Mouse (Mus musculus) limb, embryonic 15.5 days (tissue): ENCODE data around the gene Dnajc13. TPM values are rescaled to one million over a fixed set of nuclear protein-coding genes. Genes with fewer than 3 reads are reported as not detected.
A peak's percentile ranks its signal among the peaks of the same experiment; 100 is the strongest.

Experiments used
- ATAC-seq: fragments of 200-750 bp; cut with Nextera tagmentation; 2 replicates; pipeline ENCODE4 v1.8.0; 2017; ENCODE audit warnings: low read depth, moderate TSS enrichment; ENCODE audit not compliant: insufficient number of reproducible peaks, low FRiP score, low TSS enrichment
- H3K27ac ChIP-seq: fragments of 300-500 bp; sonication (generic); 2 replicates; pipeline ENCODE4 v1.5.1; 2015; ENCODE audit warnings: moderate library complexity, mild to moderate bottlenecking, inconsistent platforms
- H3K27me3 ChIP-seq: fragments of 300-500 bp; sonication (generic); 2 replicates; pipeline ENCODE4 v1.6.1; 2015; ENCODE audit warnings: inconsistent platforms
- H3K36me3 ChIP-seq: fragments of 300-500 bp; sonication (generic); 2 replicates; pipeline ENCODE4 v1.6.1; 2015; ENCODE audit warnings: inconsistent platforms
- H3K4me1 ChIP-seq: fragments of 300-500 bp; sonication (generic); 2 replicates; pipeline ENCODE4 v1.6.1; 2015; ENCODE audit warnings: inconsistent platforms
- H3K4me2 ChIP-seq: fragments of 300-500 bp; sonication (generic); 2 replicates; pipeline ENCODE4 v1.6.1; 2015; ENCODE audit warnings: mild to moderate bottlenecking, inconsistent platforms
- H3K4me3 ChIP-seq: fragments of 300-500 bp; sonication (generic); 2 replicates; pipeline ENCODE4 v1.5.1; 2015; ENCODE audit warnings: mild to moderate bottlenecking, inconsistent platforms
- H3K9ac ChIP-seq: fragments of 300-500 bp; sonication (generic); 2 replicates; pipeline ENCODE4 v1.6.1; 2015; ENCODE audit warnings: inconsistent platforms
- H3K9me3 ChIP-seq: fragments of 300-500 bp; sonication (generic); 2 replicates; pipeline ENCODE4 v1.6.1; 2016; ENCODE audit warnings: inconsistent platforms
- WGBS: fragments of 180-500 bp; shearing (Covaris S2); methylation state at CpG from one replicate; pipeline ENCODE4 v1.1.7; 2015; 5-methylcytosine and 5-hydroxymethylcytosine counted together
- polyA plus RNA-seq: library from polyadenylated mRNA; unstranded; fragments of >200 nt; fragmentation: Nextera tagmentation; extraction: Ambion mirVana; gene quantifications from 2 replicates; pipeline ENCODE4 v1.2.1, GENCODE M21; 2015

The Dnajc13 gene
- polyA plus RNA-seq: 18.1 and 19.9 TPM in 2 replicates

DNA sequence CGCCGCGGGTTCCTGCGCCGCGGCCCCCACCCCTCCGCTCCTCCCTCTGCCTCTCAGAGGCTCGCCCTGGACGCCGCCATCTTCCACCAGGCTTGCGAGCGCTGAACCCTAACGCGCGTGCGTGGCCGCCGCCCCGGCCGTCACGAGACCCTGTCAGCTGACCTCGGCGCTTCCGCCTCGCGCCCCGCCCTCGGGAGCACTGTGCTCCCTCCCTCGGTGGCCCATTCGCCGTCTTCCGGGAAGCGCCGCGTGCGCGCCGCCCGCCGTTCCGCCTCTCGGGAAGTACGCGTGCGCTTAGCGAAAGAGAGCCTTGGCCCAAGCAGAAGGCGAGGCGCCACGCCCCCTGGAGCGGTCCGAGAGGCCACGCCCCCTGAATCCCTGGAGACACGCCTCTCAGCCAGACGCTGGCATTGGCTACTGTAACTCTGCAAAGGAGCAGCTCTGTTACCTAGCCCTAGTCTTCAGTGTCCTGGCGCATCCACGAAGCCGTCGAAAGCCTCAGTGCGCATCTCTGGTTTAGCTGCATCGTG, at the start of gene Dnajc13:
TSS of gene Dnajc13 (minus strand) at position 108 of the 530 bp plus-strand sequence.
- peak within 1 kb of the TSS; percentile 67 for H3K4me2 ChIP-seq
- no peaks in the 10 kb centered on the region for H3K9me3 ChIP-seq
- peak within 1 kb of the TSS; percentile 91 for H3K27ac ChIP-seq
- peak within 1 kb of the TSS; percentile 100 for H3K4me3 ChIP-seq
- peak; percentile 96 for ATAC-seq
- peaks cover 19% of the 10 kb centered on the region for H3K4me1 ChIP-seq
- peak within 1 kb of the TSS; percentile 90 for H3K9ac ChIP-seq
- H3K36me3 ChIP-seq: no peaks in the 10 kb centered on the region
- WGBS: under 1% methylated on average over 56 of the region's 60 CpGs
- H3K27me3 ChIP-seq: no peaks in the 10 kb centered on the region

DNA sequence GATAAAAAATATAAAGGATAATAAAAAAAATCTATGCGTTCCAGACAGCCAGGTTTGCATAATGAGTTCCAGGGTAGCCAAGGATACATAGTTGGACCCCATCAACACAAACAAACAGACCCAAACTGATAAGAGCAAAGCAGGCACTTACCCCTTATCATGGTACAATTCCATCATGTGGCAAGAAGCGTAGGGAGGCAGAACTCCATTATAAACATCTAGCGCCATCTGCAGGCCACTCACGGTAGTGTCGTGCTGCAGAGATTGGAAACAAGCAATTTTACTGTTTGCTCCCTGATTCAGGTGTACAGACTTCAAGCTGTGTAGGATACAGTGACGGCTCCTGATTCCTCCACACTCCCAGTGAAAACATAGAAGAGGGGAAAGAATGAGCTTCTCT, 44.0 kb upstream of the Dnajc13 start:
- H3K27ac ChIP-seq: no peak overlapping the region
- no peak overlapping the region for H3K9ac ChIP-seq
- no peak for ATAC-seq
- no peak overlapping the region for H3K4me3 ChIP-seq
- no peaks in the 10 kb centered on the region for H3K27me3 ChIP-seq
- WGBS: 16% methylated on average over 6 of the region's 6 CpGs
- H3K36me3 ChIP-seq: no peaks in the 10 kb centered on the region
- H3K9me3 ChIP-seq: no peaks in the 10 kb centered on the region
- no peaks in the 10 kb centered on the region for H3K4me1 ChIP-seq
- no peak overlapping the region for H3K4me2 ChIP-seq

DNA sequence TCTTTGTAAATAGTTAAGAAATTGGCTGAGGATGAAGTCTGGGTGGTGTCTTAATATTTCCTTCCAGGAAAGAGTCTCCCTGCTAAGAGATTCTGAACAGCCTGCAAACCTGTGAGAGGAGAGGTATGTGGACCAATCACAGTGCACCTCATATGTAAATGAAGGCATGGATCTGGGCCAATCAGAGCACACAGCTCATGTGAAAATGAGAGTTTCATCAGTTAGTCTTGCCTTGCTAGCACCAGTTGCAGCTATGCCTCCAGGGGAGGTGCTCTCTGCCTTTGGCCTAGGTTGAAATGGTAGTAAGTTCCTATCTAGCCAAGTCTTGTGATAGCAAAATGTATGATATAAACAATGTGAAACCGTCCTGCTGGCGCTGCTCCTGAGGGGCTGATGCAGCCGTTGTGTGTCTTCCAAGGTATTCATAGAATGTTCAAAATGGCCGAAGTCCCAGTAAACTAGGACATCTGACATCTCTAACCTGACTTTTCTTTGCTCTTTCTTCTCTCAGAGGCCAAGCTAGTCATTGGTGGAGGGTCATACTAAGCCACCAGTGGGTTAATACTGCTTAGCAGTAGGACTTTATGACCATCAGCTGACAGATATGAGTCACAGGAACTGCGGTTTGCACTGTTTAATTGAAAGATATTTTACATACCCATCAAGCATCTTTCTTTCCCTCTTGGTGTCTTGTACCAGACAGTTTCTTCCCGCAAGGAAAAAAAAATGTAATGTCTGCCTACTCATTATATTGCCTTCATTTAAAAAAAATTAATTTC, 42.8 kb upstream of the Dnajc13 start:
- H3K9ac ChIP-seq: no peak overlapping the region
- no peak for ATAC-seq
- no peak overlapping the region for H3K27ac ChIP-seq
- no peaks in the 10 kb centered on the region for H3K27me3 ChIP-seq
- H3K9me3 ChIP-seq: no peaks in the 10 kb centered on the region
- H3K4me2 ChIP-seq: no peak overlapping the region
- H3K4me3 ChIP-seq: no peak overlapping the region
- H3K36me3 ChIP-seq: no peaks in the 10 kb centered on the region
- H3K4me1 ChIP-seq: no peaks in the 10 kb centered on the region
- WGBS: 92% methylated on average over 6 of the region's 6 CpGs

GRCm38 (mm10) chr9:104304800-104305199, 42.1 kb upstream of the Dnajc13 start:
- ATAC-seq: no peak
- no peaks in the 10 kb centered on the region for H3K9me3 ChIP-seq
- no peak overlapping the region for H3K4me3 ChIP-seq
- H3K4me2 ChIP-seq: no peak overlapping the region
- H3K9ac ChIP-seq: no peak overlapping the region
- no peaks in the 10 kb centered on the region for H3K4me1 ChIP-seq
- no peaks in the 10 kb centered on the region for H3K27me3 ChIP-seq
- no peak overlapping the region for H3K27ac ChIP-seq
- 71% methylated on average over 10 of the region's 10 CpGs for WGBS
- no peaks in the 10 kb centered on the region for H3K36me3 ChIP-seq

DNA sequence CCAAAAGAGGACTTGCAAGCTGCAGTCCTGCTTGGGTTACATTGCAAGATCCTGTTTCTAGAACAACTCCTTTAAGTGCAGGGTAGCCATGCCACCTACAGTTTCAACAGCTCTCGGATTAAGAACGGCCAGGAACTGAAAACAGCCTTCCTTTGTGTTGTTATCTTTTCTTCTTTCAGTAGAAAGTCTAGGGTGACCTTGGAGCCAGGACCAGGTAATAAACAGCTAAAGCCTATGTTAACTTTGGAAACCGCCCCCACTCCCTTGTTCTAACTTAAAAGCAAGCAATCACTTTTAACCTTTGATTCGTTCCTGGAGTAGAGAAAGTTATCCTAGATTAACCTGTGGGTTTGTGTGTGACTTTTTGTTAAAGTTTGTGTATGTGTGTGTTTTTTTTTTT, 41.6 kb upstream of the Dnajc13 start:
- no peaks in the 10 kb centered on the region for H3K4me1 ChIP-seq
- H3K9me3 ChIP-seq: no peaks in the 10 kb centered on the region
- no peaks in the 10 kb centered on the region for H3K36me3 ChIP-seq
- no peak for ATAC-seq
- no peaks in the 10 kb centered on the region for H3K27me3 ChIP-seq
- no peak overlapping the region for H3K27ac ChIP-seq
- H3K4me2 ChIP-seq: no peak overlapping the region
- H3K4me3 ChIP-seq: no peak overlapping the region
- 75% methylated on average over 4 of the region's 4 CpGs for WGBS
- no peak overlapping the region for H3K9ac ChIP-seq

DNA sequence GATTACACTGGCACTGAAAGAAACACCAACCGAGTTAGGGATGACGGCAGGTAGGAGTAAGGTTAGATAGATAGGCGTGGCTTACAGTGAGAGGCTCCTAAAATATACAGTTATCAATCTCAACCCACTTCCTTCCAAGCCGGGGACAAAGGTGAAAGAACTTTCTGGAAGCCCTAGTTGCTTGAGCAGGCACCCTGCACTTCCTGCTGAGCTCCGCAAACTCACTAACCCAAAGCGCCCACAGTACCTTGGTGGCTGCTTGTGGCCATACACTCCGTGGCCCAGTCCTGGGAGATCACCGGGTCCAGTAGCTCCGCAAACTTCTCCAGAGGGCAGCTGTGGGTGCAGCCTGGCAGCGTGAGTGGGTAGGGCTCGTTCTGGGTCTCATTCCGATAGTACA, 37.8 kb upstream of the Dnajc13 start:
- 83% methylated on average over 12 of the region's 12 CpGs for WGBS
- H3K27ac ChIP-seq: no peak overlapping the region
- no peak overlapping the region for H3K9ac ChIP-seq
- no peaks in the 10 kb centered on the region for H3K27me3 ChIP-seq
- H3K9me3 ChIP-seq: no peaks in the 10 kb centered on the region
- no peak for ATAC-seq
- no peak overlapping the region for H3K4me3 ChIP-seq
- H3K36me3 ChIP-seq: no peaks in the 10 kb centered on the region
- no peaks in the 10 kb centered on the region for H3K4me1 ChIP-seq
- no peak overlapping the region for H3K4me2 ChIP-seq

DNA sequence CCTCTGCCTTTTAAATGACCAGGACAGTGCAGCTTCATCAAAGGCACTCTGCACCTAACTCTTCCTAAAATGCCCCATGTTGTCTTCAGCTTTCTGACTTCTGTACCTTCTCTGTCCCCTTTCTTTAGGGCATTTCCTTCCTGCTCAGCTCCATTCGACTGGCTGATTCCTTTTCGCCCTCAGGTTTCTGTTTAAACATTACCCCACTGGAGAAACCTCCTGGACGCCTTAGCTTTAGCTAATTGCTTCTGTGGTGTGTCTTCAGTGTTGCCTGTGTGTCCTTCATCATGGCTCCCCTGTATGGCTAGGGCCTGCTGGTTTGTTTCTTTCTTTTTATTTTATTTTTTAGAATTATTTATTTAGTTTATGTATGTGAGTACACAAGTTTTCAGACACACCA, 34.3 kb upstream of the Dnajc13 start:
- no peaks in the 10 kb centered on the region for H3K27me3 ChIP-seq
- no peak overlapping the region for H3K4me2 ChIP-seq
- no peaks in the 10 kb centered on the region for H3K9me3 ChIP-seq
- 73% methylated on average over 3 of the region's 3 CpGs for WGBS
- no peak overlapping the region for H3K27ac ChIP-seq
- H3K36me3 ChIP-seq: no peaks in the 10 kb centered on the region
- no peaks in the 10 kb centered on the region for H3K4me1 ChIP-seq
- no peak for ATAC-seq
- no peak overlapping the region for H3K4me3 ChIP-seq
- H3K9ac ChIP-seq: no peak overlapping the region

GRCm38 (mm10) chr9:104284934-104285333, 22.2 kb upstream of the Dnajc13 start:
- Histone ChIP-seq H3K27ac (no peak overlapping the region), H3K27me3 (no peaks in the 10 kb centered on the region), H3K4me1 (no peaks in the 10 kb centered on the region), H3K9me3 (no peaks in the 10 kb centered on the region), H3K36me3 (no peaks in the 10 kb centered on the region), H3K9ac (no peak overlapping the region), H3K4me3 (no peak overlapping the region), H3K4me2 (no peak overlapping the region)
- ATAC-seq: no peak
- WGBS: 67% methylated on average over 6 of the region's 6 CpGs

GRCm38 (mm10) chr9:104282536-104282935, 19.8 kb upstream of the Dnajc13 start:
- H3K9me3 ChIP-seq: no peaks in the 10 kb centered on the region
- WGBS: 40% methylated on average over 8 of the region's 8 CpGs
- no peak overlapping the region for H3K4me3 ChIP-seq
- no peak overlapping the region for H3K9ac ChIP-seq
- H3K27ac ChIP-seq: no peak overlapping the region
- H3K27me3 ChIP-seq: peaks cover 4% of the 10 kb centered on the region; the same call in 1 of the 2 replicates
- ATAC-seq: no peak
- H3K4me1 ChIP-seq: no peaks in the 10 kb centered on the region
- H3K4me2 ChIP-seq: no peak overlapping the region
- H3K36me3 ChIP-seq: no peaks in the 10 kb centered on the region

- Histone ChIP-seq H3K27ac (no peak overlapping the region), H3K9me3 (no peaks in the 10 kb centered on the region), H3K27me3 (peaks cover 4% of the 10 kb centered on the region; the same call in 1 of the 2 replicates), H3K36me3 (no peaks in the 10 kb centered on the region), H3K4me1 (no peaks in the 10 kb centered on the region), H3K9ac (no peak overlapping the region), H3K4me3 (no peak overlapping the region), H3K4me2 (no peak overlapping the region)
- WGBS: 68% methylated on average over 5 of the region's 5 CpGs
- no peak for ATAC-seq
Measured at GRCm38 (mm10) chr9:104281737-104282136, 19.0 kb upstream of the Dnajc13 start.

DNA sequence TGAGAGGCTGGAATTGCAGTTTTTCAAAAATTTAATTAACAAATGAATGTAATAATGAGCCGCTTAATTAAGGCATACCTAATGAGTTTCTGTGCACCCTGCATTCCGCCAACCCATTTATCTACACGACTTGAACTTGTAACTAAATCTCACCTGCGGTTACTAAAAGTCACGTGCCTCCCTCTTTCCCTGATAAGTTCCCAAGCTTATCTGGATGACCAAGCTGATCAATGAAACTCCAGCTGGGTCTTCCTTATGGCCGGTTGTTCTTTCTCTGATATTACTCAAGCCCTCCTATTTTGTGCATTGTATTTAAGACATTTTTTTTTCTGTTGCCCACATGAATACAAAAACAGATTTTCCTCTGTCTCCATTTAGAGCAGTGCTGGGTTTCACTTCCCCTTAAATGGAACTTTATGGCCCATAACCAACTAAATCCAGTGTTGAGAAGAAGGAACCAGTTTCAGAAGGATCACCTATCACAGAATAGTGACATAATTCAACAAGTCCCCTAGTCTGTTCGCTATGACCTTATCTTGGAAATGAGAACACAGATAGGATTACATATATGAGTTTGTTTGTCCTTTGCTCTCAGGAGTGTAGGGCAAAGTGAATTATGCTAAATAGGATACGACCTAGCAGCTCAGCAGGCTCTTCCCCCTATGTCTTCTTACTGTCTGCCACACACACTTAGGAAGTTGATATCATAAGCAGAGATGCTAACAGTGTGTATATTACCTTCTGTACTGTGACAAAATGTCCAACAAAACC, 18.2 kb upstream of the Dnajc13 start:
- Histone ChIP-seq H3K4me1 (no peaks in the 10 kb centered on the region), H3K4me3 (no peak overlapping the region), H3K36me3 (no peaks in the 10 kb centered on the region), H3K4me2 (no peak overlapping the region), H3K9ac (no peak overlapping the region), H3K9me3 (no peaks in the 10 kb centered on the region), H3K27me3 (peaks cover 4% of the 10 kb centered on the region; the same call in 1 of the 2 replicates), H3K27ac (no peak overlapping the region)
- no peak for ATAC-seq
- 73% methylated on average over 8 of the region's 8 CpGs for WGBS
